Comparison of ENCODE assay signal across 23 mouse cellular contexts in genomic region chr9:46462681-46463080, GRCm38 (mm10).
DNase-seq lines count a peak whose midpoint lies in the region; ATAC-seq lines count a peak whose summit lies in the region.
"Had no signal": no experiment of that assay in that cellular context is flagged by ENCODE, and none has a peak within 500 bp of the region (broad histone marks: within the 10 kb centered on the region; RNA-seq: fewer than 3 reads in every experiment).

No protein-coding gene starts in this region.

- H3K9me3 ChIP-seq in kidney, embryonic 14.5 days (ENCODE audit: control insufficient read depth, low read length), result no peaks in the 10 kb centered on the region
- H3K9me3 ChIP-seq: embryonic facial prominence, embryonic 13.5 days; embryonic facial prominence, embryonic 15.5 days; forebrain, embryonic 12.5 days had no signal

- H3K4me1 ChIP-seq in kidney, embryonic 14.5 days (ENCODE audit: control insufficient read depth, insufficient read depth, low read length), result no peaks in the 10 kb centered on the region
- H3K4me1 ChIP-seq: embryonic facial prominence, embryonic 15.5 days; forebrain, embryonic 12.5 days had no signal

- DNase-seq in kidney, adult 11 months, result peak; percentile 38
- DNase-seq in kidney, adult 8-10 months, result peak; percentile 36 to 53
- DNase-seq in kidney, postnatal 14 days, result no peak
- peak; percentile 37 to 57 for DNase-seq in kidney, postnatal 25 days
- no peak for DNase-seq in kidney, postnatal 4 days
- DNase-seq in 416B (ENCODE audit: low read depth), result peak; percentile 4
- DNase-seq: adrenal gland, adult 2 months; adrenal gland, postnatal 10 days; adrenal gland, postnatal 25 days; cerebellum, adult 11 months; cerebellum, adult 18-20 months; cerebellum, adult 8-10 months; cerebellum, adult 9-11 months; cerebellum, postnatal 14 days; cerebellum, postnatal 36 days; embryo, embryonic 11 days had no signal

- H3K27me3 ChIP-seq in kidney, embryonic 14.5 days (ENCODE audit: control insufficient read depth, insufficient read depth, low read length), result no peaks in the 10 kb centered on the region
- H3K27me3 ChIP-seq: embryonic facial prominence, embryonic 13.5 days; embryonic facial prominence, embryonic 15.5 days had no signal

- no peak overlapping the region for H3K27ac ChIP-seq in kidney, embryonic 14.5 days (ENCODE audit: low read depth, low read length)
- H3K27ac ChIP-seq: embryonic facial prominence, embryonic 13.5 days; embryonic facial prominence, embryonic 15.5 days; forebrain, embryonic 10.5 days; forebrain, embryonic 12.5 days had no signal

- no peak overlapping the region for H3K4me2 ChIP-seq in kidney, embryonic 14.5 days (replicated peaks; ENCODE audit: low read depth, low read length)
- H3K4me2 ChIP-seq: embryonic facial prominence, embryonic 13.5 days; embryonic facial prominence, embryonic 15.5 days; forebrain, embryonic 12.5 days had no signal

- H3K36me3 ChIP-seq in kidney, embryonic 14.5 days (ENCODE audit: control insufficient read depth, insufficient read depth, low read length), result no peaks in the 10 kb centered on the region
- H3K36me3 ChIP-seq: embryonic facial prominence, embryonic 13.5 days; embryonic facial prominence, embryonic 15.5 days; forebrain, embryonic 10.5 days; forebrain, embryonic 12.5 days had no signal

- H3K9ac ChIP-seq in kidney, embryonic 14.5 days (ENCODE audit: low read depth, low read length), result no peak overlapping the region
- H3K9ac ChIP-seq: embryonic facial prominence, embryonic 13.5 days; embryonic facial prominence, embryonic 15.5 days; forebrain, embryonic 12.5 days had no signal

- no peak overlapping the region for H3K4me3 ChIP-seq in kidney, embryonic 14.5 days (ENCODE audit: low read length)
- H3K4me3 ChIP-seq: embryonic facial prominence, embryonic 13.5 days; embryonic facial prominence, embryonic 15.5 days; erythroblast, embryonic 14.5 days; forebrain, embryonic 10.5 days; forebrain, embryonic 12.5 days had no signal

- WGBS in kidney, embryonic 14.5 days, result 89% methylated on average over 5 of the region's 5 CpGs

- ATAC-seq in kidney, embryonic 14.5 days (ENCODE audit: low FRiP score, low TSS enrichment), result no peak
- ATAC-seq: forebrain, embryonic 14.5 days had no signal

Comparison
In these comparisons a context has a peak if more than half of its experiments do, and no peak if none do; other contexts are left out.
1. DNase-seq: peak in kidney, adult 11 months (single experiment), kidney, adult 8-10 months (2 of 2), kidney, postnatal 25 days (2 of 2) and 416B (single experiment); none in kidney, postnatal 14 days (single experiment) and kidney, postnatal 4 days (0 of 2).